Mouse (Mus musculus): ENCODE measurements at regions not wholly inside any gene's neighbourhood (a gene's known extent, or its start where the extent isn't known, plus 50 kb on each side); places are given as distances from the start of the nearest gene placed in this dataset.

DNA sequence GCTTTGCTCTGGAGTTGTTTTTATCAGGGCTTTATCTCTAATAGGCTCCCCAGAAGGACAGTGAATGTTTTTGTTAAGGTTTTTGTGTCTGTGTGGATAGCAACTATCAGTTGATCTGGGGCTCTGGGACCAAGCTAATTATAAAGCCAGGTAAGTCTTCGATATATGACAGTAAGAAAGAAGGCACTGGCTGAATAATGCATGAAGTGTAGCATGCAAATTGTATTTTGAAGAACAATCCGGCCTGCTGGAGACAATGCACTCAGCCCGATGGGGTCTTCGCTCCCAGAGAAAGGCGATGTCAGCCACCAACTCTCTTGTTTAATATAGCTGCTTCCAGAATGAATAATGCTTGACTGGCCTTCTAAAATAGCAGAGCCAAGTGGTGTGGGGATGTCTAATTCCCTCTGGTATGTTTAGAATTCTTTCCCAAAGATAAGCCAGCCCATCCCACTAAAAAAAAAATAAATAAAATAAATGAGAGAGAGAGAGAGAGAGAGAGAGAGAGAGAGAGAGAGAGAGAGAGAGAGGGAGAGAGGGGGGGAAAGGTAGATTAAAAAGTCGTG lies 68.6 kb downstream of the Dad1 start:
- DNase-seq (ENCODE audit: low read depth): no peak

DNA sequence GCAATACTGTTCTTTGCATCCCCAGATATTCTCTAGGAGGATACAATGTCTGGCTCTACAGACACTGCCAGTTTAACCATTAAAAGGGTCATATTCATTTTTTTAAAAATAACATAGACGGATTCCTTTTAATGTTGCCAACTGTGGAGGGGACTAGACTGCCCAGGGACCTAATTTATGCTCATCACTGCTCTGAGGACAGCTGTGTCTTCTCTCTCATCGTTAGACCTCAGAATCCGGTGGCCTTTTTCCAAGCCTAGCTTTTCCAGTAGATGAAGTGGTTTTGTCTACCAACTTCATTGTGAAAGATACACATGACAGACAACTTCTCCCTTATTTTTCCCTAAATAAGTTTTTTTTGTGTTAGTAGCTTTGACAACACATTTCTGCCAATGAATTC lies 70.0 kb downstream of the Dad1 start:
- DNase-seq (ENCODE audit: low read depth): no peak

DNA sequence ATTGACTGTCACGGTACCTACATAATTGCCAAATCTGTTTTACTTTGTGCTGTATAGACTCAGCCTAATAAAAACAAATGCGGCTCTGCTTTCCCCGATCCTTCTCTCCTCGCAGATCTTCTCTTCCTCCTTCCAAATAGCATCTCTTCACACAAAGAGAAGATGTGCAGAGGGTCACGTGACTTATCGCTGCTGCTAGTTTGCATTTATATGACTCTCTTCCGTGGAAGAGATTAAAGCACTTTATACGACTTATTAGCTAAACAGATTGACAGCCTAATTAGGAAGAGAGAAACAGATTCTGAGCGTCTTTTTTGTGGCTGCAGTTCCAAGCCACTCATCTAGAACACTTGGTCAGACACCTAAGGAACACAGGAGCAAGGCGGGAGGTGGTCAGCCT lies 71.1 kb downstream of the Dad1 start:
- DNase-seq (ENCODE audit: low read depth): no peak

DNA sequence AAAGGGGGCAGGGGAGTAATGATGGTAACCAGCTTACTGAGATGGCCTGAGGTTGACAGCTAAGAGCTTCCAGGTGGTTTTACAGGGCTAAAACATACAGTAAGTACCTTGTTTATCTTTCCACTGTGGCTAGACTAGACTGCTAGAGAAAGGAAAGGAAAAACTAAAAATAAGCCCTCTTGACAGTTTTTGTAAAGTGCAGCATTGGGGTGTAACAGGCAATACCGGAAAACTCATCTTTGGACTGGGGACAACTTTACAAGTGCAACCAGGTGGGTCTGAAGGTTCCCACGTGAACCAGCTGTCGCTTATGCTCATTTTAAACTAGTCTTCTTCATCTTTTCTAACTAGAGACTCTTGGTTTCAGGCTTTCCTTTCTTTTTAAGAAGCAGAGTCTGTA lies 72.6 kb downstream of the Dad1 start:
- no peak for DNase-seq (ENCODE audit: low read depth)

DNA sequence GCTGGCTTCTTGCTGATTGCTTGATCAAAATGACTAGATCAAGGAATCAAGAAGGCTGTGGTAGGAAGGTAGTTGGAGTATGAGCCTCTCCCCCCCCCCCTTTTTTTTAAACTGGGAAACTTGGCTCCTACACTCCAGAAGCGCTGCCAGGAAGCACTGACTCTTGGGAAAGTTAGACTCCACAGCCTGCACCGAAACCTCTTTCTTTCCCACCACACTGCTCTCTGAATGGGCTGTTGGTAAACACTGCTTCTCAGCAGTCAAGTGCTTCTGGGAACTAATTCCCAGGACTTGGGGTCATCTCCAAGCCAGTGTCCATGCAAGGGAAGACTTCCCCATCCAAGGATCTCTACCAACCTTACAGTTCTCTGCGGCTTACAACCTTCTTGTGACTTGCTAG lies 73.2 kb downstream of the Dad1 start:
- no peak for DNase-seq (ENCODE audit: low read depth)

DNA sequence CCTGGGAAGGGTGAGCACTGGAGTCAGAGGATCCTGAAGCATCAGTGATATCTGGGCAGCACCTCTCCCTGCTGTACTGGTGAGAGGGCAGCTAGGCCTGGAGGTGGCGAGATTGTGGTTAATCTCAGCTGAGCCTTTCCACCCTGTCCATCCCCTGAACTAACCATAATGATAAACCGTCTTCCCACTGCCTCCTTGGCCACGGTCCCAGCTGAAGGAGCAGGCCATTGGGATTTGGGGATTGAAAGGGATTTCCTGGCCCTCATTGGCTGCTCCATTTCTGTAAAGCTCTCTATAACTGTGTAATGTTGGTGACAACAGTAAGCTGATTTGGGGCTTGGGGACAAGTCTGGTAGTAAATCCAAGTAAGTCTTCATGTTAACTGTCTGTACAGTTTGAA lies 73.6 kb downstream of the Dad1 start:
- no peak for DNase-seq (ENCODE audit: low read depth)

DNA sequence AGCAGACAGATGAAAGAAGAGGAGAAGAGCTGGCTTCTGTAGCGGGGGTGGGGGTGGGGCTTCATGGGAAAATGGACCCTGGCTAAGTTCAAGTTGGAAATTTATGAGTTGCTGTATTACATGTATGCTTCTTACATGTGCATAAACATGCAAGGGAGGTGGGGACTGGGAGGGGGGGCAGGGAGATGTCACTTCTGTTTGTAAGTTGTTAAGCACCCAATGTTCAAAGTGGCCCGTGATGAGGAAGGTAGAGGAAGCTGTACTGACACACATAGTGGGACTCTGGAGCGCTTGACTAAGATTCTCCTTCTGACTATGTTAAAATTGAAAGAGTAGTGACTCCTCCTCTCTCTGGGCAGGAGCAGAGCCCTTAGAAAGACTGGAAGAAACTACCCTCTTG lies 75.0 kb downstream of the Dad1 start:
- DNase-seq (ENCODE audit: low read depth): no peak

DNA sequence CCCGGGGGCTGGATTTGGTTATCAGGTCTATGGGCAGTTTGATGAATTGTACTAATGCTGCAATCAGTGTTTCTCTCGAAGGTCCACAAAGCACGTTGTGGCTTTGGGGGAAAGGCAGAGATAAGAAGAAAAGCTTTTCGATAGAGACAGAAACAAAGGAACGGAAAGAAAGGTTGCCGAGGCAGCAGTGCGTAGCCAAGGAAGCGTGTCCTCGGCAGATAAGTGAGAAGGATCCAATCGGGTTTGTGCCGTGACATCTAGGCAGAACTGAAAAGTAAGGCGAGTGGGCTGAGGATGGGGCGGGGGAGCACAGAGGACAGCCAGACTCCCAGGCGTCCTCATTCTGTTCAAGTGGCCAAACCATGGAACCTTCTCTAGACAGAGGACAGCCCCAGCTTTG lies 77.4 kb downstream of the Dad1 start:
- DNase-seq (ENCODE audit: low read depth): no peak

DNA sequence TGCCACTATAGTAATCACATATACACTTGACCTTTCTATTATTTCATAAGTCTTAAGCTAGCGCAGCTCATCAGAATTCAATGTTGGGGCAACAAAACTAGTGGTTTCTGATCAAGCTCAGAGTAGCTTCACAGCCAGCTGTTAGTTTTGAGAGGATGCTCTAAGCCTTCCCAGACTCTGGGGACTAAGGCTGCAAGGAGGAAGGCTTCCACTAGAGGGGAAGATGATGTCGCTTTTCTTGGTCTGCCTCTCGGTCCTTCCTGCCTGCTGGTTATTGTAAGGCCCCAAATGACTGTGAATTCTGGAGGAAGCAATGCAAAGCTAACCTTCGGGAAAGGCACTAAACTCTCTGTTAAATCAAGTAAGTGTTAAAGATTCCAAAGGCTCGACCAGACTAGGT lies 78.4 kb downstream of the Dad1 start:
- no peak for DNase-seq (ENCODE audit: low read depth)

DNA sequence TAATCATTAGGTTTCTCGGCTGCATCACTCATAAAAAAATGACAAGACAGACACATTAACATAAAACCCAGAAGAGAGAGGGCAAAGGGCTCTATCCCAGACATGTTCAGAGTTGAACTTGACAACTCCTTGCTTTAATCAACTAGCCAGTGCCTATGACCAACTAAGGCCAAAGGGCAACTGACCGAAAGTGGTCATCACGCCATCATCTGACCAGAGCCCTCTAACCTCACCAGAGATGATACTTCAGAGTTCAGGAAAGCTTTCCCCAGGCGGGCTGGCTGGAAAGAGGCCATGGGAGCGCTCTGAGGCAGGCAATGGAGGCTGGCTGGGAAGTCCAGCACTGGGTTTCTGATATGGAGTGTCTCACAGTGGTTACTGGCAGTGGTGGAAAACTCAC lies 80.6 kb downstream of the Dad1 start:
- no peak for DNase-seq (ENCODE audit: low read depth)

DNA sequence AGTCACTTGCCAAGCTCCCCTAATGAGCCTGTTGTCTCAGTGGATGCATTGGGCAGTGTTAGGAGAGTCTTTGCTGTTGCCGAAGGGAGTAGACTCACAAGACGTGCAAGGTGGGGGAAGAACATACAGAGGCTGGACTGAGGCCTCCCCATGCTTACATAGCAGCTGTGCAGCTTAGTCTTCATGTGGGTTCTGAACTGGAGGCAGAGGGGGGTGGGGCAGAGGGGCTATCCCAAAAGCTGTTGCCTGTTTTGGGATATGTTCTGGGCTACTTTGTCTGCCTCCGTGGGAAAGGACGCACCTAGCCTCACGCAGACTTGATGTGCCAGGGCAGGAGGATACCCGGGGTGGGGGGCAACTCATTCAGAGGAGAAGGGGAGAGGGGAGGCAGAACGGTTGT lies 84.7 kb downstream of the Dad1 start:
- no peak for DNase-seq (ENCODE audit: low read depth)

DNA sequence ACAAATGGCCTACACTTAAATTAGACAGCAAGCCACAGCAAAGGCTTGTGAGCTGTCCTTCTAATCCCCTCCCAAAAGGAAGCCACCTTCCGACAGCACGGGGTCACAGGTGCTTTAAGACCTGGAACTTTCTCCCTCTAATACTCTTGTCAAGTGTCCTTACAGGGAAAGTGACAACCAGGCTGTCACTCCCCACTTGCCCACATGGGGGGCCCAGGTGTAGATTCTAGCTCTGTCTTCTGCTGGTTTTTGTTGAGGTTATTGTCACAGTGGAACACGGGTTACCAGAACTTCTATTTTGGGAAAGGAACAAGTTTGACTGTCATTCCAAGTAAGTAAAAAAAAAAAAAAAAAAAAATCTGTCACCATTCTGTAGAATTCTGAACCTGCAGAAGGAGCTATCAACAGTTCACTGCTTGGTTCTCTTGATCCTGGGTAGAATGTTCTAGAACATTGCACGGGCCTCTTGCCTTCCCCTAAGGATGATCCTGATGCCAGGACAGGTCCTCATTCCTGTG lies 85.4 kb downstream of the Dad1 start:
- DNase-seq (ENCODE audit: low read depth): no peak

DNA sequence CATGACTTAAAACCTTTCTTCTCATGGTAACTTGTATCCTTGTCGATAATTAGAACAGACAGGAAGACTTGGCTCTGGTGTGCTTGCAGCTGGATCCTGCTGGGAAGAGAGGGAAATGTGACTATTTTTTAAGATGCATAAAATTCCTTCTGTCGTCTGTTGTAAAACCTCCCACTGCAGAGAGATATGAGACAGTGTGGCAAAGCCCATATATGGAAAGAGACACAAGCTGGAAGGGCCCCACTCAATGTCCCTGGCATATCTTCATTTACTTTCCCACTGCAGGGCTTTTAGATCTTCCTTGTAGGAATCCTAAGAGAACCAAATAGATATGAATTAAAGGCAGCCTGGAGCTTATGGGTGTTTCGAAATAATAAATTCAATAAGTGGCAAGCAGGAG lies 87.8 kb downstream of the Dad1 start:
- no peak for DNase-seq (ENCODE audit: low read depth)

DNA sequence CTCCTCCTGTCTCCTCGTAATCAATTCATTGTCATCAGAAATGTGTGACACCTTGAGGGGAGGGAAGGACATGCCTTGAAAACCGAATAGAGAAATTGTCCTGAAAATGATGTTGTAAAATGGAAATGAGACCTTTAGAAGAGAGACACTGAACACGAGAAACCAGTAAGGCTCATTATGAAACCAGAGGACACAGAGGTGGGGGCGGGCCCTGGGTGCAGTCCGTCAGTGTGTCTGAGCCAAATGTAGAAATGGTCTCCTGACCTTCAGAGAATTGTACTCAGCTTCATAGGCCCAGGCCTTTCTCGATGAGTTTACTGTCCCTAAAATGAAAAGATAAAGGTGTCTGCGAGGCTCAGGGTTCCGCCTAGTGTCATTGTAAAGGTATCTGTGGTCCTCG lies 89.0 kb downstream of the Dad1 start:
- no peak for DNase-seq (ENCODE audit: low read depth)

DNA sequence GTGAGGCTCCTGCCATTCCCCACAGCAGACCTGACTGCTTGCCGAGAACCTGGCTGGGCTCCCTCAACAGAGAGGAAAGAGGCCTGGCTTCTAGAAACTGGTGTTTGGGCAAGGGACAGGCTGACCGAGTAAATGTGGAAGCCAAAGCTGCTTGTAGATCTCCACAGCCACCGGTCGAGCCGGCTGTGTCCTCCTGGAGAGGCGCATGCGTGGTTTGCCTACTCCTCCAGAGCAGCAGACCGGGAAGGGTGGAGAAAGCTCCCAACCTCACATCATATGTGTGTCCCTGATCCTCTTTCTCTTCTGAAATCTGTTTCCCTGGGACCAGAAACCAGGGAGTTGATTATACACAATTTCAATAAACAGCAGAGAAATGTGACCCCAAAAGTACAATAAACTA lies 92.0 kb downstream of the Dad1 start:
- DNase-seq (ENCODE audit: low read depth): no peak

DNA sequence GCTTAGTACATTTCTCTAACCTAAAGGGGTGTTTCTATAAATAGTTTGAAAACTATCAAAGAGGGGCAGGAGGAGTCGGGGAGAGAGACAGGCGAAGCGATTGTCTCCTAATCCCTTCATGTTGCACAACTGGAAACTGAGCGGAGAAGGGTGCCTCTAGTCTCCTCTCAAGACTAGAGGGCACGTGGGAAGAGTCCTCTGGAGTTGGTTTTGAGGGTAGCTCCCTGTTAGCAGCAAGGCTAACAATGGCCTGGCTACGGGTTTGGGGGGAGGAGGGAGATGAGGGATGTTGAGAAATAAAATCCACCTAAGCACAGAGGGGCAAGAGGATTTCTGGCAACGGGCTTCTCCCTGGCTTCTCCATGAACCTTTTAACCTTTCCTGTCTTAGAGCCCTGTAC lies 92.7 kb downstream of the Dad1 start:
- DNase-seq (ENCODE audit: low read depth): no peak

DNA sequence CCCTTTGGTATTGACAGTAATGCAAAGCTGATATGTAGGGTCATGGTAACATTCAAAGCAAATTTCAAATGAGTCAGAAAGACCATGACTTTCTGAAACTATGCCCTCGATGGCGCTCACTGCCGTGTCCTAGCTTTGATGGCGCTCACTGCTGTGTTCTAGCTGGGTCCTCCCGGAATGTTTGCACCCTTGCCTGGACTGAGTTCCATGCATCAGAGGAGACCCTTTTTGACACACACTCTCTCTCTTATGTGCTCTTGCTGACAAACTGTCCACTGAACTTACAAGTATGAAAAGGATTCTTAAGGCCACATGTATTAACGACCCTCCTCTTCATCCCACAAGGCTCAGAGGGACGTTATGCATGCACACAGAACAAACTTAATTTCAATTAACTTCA lies 94.1 kb downstream of the Dad1 start:
- no peak for DNase-seq (ENCODE audit: low read depth)

DNA sequence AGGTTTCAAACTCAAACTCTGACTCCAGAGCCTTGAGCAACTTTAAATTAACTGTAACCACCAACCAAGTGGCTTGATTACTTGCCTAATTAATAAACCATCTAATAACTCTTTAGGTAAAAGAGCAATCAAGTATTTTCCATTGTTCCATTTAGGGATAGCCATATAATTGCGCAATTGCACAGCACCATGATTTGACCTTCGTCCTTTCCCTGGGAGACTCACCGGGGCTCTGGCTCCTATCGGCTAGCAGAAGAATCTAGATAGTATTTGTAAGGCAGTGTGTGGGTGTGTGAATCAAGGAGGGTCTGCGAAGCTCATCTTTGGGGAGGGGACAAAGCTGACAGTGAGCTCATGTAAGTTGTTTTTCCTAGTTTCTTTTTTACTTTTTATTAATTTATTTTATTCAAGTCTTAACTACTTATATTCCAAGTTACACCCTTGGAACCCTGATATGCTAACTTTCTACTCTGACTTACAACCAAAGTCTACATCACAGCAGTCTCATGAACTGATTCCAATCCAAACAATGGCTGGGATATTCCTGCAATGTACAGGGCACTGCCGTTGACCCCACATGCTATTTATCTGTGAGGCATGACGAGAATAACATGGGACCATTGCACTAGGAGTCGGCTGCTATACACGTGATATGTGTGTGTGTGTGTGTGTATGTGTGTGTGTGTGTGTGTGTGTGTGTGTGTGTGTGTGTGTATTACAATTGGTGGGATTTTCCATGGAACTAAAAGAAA lies 95.5 kb downstream of the Dad1 start:
- DNase-seq (ENCODE audit: low read depth): no peak

DNA sequence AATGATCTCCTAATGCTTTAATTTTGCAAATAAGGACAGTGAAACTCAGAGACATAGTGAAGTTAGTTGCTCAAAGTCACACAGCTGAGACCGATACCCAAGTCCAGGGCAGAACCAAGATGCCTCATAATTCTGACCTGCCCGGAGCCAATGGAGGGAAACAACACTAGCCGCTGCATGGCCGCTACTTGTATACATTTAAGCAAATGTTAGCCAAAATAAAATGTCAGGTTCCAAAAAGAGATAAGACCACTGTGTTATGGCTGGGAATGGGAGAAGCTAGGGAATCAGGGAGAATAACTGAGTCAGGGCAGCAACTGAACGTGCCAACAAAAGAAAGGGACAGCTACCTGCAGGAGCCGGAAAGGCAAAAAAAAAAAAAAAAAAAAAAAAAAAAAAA lies 97.4 kb downstream of the Dad1 start:
- DNase-seq (ENCODE audit: low read depth): no peak

DNA sequence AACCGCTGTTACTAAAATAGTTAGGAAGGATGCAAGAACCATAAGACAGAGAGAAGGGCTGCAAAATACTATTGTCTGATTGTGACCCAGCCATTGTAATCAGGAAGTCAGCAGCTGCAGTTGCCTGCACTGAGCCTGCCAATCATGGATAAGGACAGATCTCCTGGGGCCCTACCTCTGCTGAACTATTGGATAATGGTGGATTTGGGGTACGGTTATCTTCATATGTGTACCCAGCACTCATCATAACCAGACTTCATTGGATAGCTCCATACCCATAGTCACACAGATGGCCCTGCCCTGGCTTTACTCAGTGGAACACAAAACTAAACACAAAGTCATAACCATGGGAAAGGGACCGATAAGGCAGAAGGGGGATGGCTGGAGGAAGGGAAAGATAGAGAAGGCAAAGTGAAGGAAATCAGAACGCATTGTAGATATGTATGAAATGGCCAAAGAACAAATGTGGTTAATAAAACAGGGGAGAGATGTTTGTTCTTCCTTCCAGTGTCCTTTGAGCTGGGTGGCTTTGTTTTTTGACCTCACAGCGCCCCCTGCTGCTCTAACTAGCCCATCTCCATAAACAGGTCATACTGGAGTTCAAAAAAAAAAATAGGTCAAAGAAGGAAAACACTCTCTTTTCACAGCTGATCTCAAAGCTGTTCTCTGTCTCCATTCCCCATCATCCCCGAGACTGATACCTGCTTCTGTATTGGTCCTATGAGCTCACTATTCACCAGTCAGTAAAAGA lies 101.2 kb downstream of the Dad1 start:
- peak; percentile 36 for DNase-seq (ENCODE audit: low read depth)

DNA sequence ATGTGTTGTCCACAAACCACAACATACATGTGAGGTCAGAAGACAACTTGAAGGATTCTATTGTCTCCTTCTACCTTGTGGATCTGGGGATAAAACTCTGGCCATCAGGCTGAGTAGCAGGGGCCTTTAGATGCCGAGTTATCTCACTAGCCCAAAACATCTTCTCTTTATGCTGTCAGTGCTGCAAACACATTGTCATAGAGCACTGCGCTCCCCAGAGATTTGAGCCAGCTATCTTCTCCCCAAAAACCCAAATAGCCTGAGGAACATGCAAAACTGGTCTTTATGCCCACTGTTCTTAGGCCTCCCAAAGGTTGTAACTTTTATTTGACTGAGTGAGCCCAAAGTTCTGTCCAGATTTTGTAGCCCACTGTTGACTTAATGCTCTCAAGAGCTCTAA lies 102.0 kb downstream of the Dad1 start:
- DNase-seq (ENCODE audit: low read depth): no peak

DNA sequence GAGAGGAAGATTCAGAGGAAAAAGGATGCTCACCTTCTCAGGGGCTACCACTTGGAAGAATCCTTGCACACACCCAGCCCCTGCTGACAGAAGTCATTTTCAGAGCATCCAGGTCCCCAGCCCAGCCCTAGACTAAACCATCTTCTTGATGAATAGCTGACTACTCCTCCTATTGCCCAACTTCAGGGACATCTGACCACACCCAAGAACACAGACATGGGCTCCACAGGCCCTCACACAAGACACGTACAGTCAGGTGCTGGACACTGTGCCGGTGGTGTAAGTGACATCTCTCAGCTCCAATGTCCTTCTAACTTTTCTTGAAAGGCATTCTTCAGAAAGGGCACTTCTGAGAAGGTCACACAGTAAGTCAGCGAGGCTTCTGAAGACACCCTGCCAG lies 102.6 kb downstream of the Dad1 start:
- no peak for DNase-seq (ENCODE audit: low read depth)

DNA sequence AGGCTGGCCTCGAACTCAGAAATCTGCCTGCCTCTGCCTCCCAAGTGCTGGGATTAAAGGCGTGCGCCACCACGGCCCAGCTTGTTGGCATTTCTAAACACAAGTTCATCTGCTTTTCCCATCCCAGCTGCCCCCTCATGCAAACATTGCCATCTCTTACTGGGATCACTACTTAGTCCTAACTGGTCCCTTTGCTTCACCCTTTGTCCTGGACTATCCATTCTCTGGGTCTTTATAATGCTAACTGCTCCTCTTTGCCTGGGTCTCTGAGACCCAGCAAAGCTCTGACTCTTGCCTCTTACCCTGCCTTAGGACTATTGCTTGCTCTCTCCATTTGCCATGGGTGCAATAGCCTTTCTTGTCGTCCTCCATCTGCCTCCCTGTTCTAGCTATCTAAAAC lies 103.7 kb downstream of the Dad1 start:
- DNase-seq (ENCODE audit: low read depth): no peak

All from fibroblast of lung, adult 2 months (primary cell).